Mouse (Mus musculus): ENCODE data around the gene Slc25a30. TPM values are rescaled to one million over a fixed set of nuclear protein-coding genes. Genes with fewer than 3 reads are reported as not detected.

Gene Slc25a30
- polyA plus RNA-seq, 1 experiment = 6.7 TPM

GRCm38 (mm10) chr14:75751040-75751439 lies 35.8 kb downstream of the Slc25a30 start:
- H3K4me3 ChIP-seq (replicated peaks; ENCODE audit: control insufficient read depth, low read depth, low read length) = no peak overlapping the region
- H3K4me1 ChIP-seq (ENCODE audit: control insufficient read depth, insufficient read depth, low read length) = peaks cover 5% of the 10 kb centered on the region
- TF ChIP-seq POLR2A (IDR thresholded peaks at IDR 0.05; ENCODE audit: borderline replicate concordance, control insufficient read depth, low read depth, low read length) (no peak), CTCF (IDR thresholded peaks at IDR 0.05; ENCODE audit: control insufficient read depth, insufficient read depth, low read length) (no peak)
- H3K27ac ChIP-seq (ENCODE audit: control insufficient read depth, insufficient read depth, low read depth, low read length, poor library complexity) = no peak overlapping the region
- WGBS = 53% methylated on average over 4 of the region's 4 CpGs

- Histone ChIP-seq H3K4me3 (replicated peaks; ENCODE audit: control insufficient read depth, low read depth, low read length) (no peak overlapping the region), H3K4me1 (ENCODE audit: control insufficient read depth, insufficient read depth, low read length) (peaks cover 5% of the 10 kb centered on the region), H3K27ac (ENCODE audit: control insufficient read depth, insufficient read depth, low read depth, low read length, poor library complexity) (no peak overlapping the region)
- WGBS = 78% methylated on average over 4 of the region's 4 CpGs
- TF ChIP-seq CTCF (IDR thresholded peaks at IDR 0.05; ENCODE audit: control insufficient read depth, insufficient read depth, low read length) = no peak
Measured at GRCm38 (mm10) chr14:75749123-75749522, 37.7 kb downstream of the Slc25a30 start.

- Histone ChIP-seq H3K27ac (ENCODE audit: control insufficient read depth, insufficient read depth, low read depth, low read length, poor library complexity) (no peak overlapping the region), H3K4me3 (replicated peaks; ENCODE audit: control insufficient read depth, low read depth, low read length) (no peak overlapping the region), H3K4me1 (ENCODE audit: control insufficient read depth, insufficient read depth, low read length) (peaks cover 4% of the 10 kb centered on the region)
- TF ChIP-seq POLR2A (IDR thresholded peaks at IDR 0.05; ENCODE audit: borderline replicate concordance, control insufficient read depth, low read depth, low read length) (no peak), CTCF (IDR thresholded peaks at IDR 0.05; ENCODE audit: control insufficient read depth, insufficient read depth, low read length) (no peak)
- WGBS = 86% methylated on average over 2 of the region's 2 CpGs
Measured at GRCm38 (mm10) chr14:75747960-75748359, 38.9 kb downstream of the Slc25a30 start.

- WGBS = 50% methylated on average over 3 of the region's 3 CpGs
- TF ChIP-seq CTCF (IDR thresholded peaks at IDR 0.05; ENCODE audit: control insufficient read depth, insufficient read depth, low read length) (no peak), POLR2A (IDR thresholded peaks at IDR 0.05; ENCODE audit: borderline replicate concordance, control insufficient read depth, low read depth, low read length) (no peak)
- Histone ChIP-seq H3K27ac (ENCODE audit: control insufficient read depth, insufficient read depth, low read depth, low read length, poor library complexity) (no peak overlapping the region), H3K4me1 (ENCODE audit: control insufficient read depth, insufficient read depth, low read length) (no peaks in the 10 kb centered on the region), H3K4me3 (replicated peaks; ENCODE audit: control insufficient read depth, low read depth, low read length) (no peak overlapping the region)
Measured at GRCm38 (mm10) chr14:75741904-75742303, 44.9 kb downstream of the Slc25a30 start.

- Histone ChIP-seq H3K27ac (ENCODE audit: control insufficient read depth, insufficient read depth, low read depth, low read length, poor library complexity) (no peak overlapping the region), H3K4me3 (replicated peaks; ENCODE audit: control insufficient read depth, low read depth, low read length) (no peak overlapping the region), H3K4me1 (ENCODE audit: control insufficient read depth, insufficient read depth, low read length) (no peaks in the 10 kb centered on the region)
- WGBS = 50% methylated on average over 3 of the region's 3 CpGs
- no peak for TF ChIP-seq POLR2A (IDR thresholded peaks at IDR 0.05; ENCODE audit: borderline replicate concordance, control insufficient read depth, low read depth, low read length)
- TF ChIP-seq CTCF (IDR thresholded peaks at IDR 0.05; ENCODE audit: control insufficient read depth, insufficient read depth, low read length) = no peak
Measured at GRCm38 (mm10) chr14:75735597-75735996, 51.2 kb downstream of the Slc25a30 start.

GRCm38 (mm10) chr14:75732631-75733030 lies 54.2 kb downstream of the Slc25a30 start:
- Histone ChIP-seq H3K27ac (ENCODE audit: control insufficient read depth, insufficient read depth, low read depth, low read length, poor library complexity) (no peak overlapping the region), H3K4me1 (ENCODE audit: control insufficient read depth, insufficient read depth, low read length) (no peaks in the 10 kb centered on the region), H3K4me3 (replicated peaks; ENCODE audit: control insufficient read depth, low read depth, low read length) (no peak overlapping the region)
- TF ChIP-seq POLR2A (IDR thresholded peaks at IDR 0.05; ENCODE audit: borderline replicate concordance, control insufficient read depth, low read depth, low read length) (no peak), CTCF (IDR thresholded peaks at IDR 0.05; ENCODE audit: control insufficient read depth, insufficient read depth, low read length) (no peak)
- WGBS = 94% methylated on average over 7 of the region's 7 CpGs

- TF ChIP-seq POLR2A (IDR thresholded peaks at IDR 0.05; ENCODE audit: borderline replicate concordance, control insufficient read depth, low read depth, low read length) (no peak), CTCF (IDR thresholded peaks at IDR 0.05; ENCODE audit: control insufficient read depth, insufficient read depth, low read length) (no peak)
- Histone ChIP-seq H3K4me3 (replicated peaks; ENCODE audit: control insufficient read depth, low read depth, low read length) (no peak overlapping the region), H3K4me1 (ENCODE audit: control insufficient read depth, insufficient read depth, low read length) (no peaks in the 10 kb centered on the region), H3K27ac (ENCODE audit: control insufficient read depth, insufficient read depth, low read depth, low read length, poor library complexity) (no peak overlapping the region)
- WGBS = 68% methylated on average over 2 of the region's 2 CpGs
Measured at GRCm38 (mm10) chr14:75731361-75731760, 55.5 kb downstream of the Slc25a30 start.

- Histone ChIP-seq H3K4me3 (replicated peaks; ENCODE audit: control insufficient read depth, low read depth, low read length) (no peak overlapping the region), H3K27ac (ENCODE audit: control insufficient read depth, insufficient read depth, low read depth, low read length, poor library complexity) (no peak overlapping the region), H3K4me1 (ENCODE audit: control insufficient read depth, insufficient read depth, low read length) (no peaks in the 10 kb centered on the region)
- TF ChIP-seq CTCF (IDR thresholded peaks at IDR 0.05; ENCODE audit: control insufficient read depth, insufficient read depth, low read length) = no peak
- no peak for TF ChIP-seq POLR2A (IDR thresholded peaks at IDR 0.05; ENCODE audit: borderline replicate concordance, control insufficient read depth, low read depth, low read length)
- WGBS = 93% methylated on average over 5 of the region's 5 CpGs
Measured at GRCm38 (mm10) chr14:75728111-75728510, 58.7 kb downstream of the Slc25a30 start.

- H3K27ac ChIP-seq (ENCODE audit: control insufficient read depth, insufficient read depth, low read depth, low read length, poor library complexity) = no peak overlapping the region
- TF ChIP-seq CTCF (IDR thresholded peaks at IDR 0.05; ENCODE audit: control insufficient read depth, insufficient read depth, low read length) (peak; percentile 17; the same call in 1 of the 2 replicates), POLR2A (IDR thresholded peaks at IDR 0.05; ENCODE audit: borderline replicate concordance, control insufficient read depth, low read depth, low read length) (no peak)
- H3K4me3 ChIP-seq (replicated peaks; ENCODE audit: control insufficient read depth, low read depth, low read length) = no peak overlapping the region
- no peaks in the 10 kb centered on the region for H3K4me1 ChIP-seq (ENCODE audit: control insufficient read depth, insufficient read depth, low read length)
- 32% methylated on average over 4 of the region's 4 CpGs for WGBS
Measured at GRCm38 (mm10) chr14:75727046-75727445, 59.8 kb downstream of the Slc25a30 start.
